Mouse (Mus musculus) forebrain, embryonic 14.5 days (tissue): ENCODE measurements around the gene Sox5. TPM values are rescaled to one million over a fixed set of nuclear protein-coding genes. Genes with fewer than 3 reads are reported as not detected.

ENCODE experiments used
- ATAC-seq: fragments of 200-750 bp; cut with Nextera tagmentation; 2 replicates; pipeline ENCODE4 v1.8.0; 2017; ENCODE audit warnings: mild to moderate bottlenecking, moderate library complexity
- DNase-seq: peaks from one replicate; pipeline ENCODE4 v3.0.0-alpha.2; 2015; ENCODE audit warnings: low spot score
- H3K27ac ChIP-seq: fragments of 300-500 bp; sonication (generic); 2 replicates; pipeline ENCODE4 v1.5.1; 2014; ENCODE audit warnings: low read depth, mild to moderate bottlenecking, control low read depth, low read length, moderate library complexity
- H3K27me3 ChIP-seq: fragments of 300-500 bp; sonication (generic); replicated peaks from 2 replicates; pipeline ENCODE4 v1.6.1; 2014; ENCODE audit warnings: low read length, control low read depth, mixed read lengths; ENCODE audit not compliant: control insufficient read depth, insufficient read depth
- H3K36me3 ChIP-seq: fragments of 300-500 bp; sonication (generic); 2 replicates; pipeline ENCODE4 v1.6.1; 2014; ENCODE audit warnings: low read length, control low read depth; ENCODE audit not compliant: control insufficient read depth, insufficient read depth
- H3K4me1 ChIP-seq: fragments of 300-500 bp; sonication (generic); 2 replicates; pipeline ENCODE4 v1.6.1; 2014; ENCODE audit warnings: antibody characterized with exemption, low read length, control low read depth; ENCODE audit not compliant: control insufficient read depth, insufficient read depth
- H3K4me2 ChIP-seq: fragments of 300-500 bp; sonication (generic); 2 replicates; pipeline ENCODE4 v1.6.1; 2014; ENCODE audit warnings: mild to moderate bottlenecking, control low read depth, low read length
- H3K4me3 ChIP-seq: fragments of 300-500 bp; sonication (generic); 2 replicates; pipeline ENCODE4 v1.5.1; 2014; ENCODE audit warnings: low read depth, low read length, control low read depth
- H3K9ac ChIP-seq: fragments of 300-500 bp; sonication (generic); 2 replicates; pipeline ENCODE4 v1.6.1; 2014; ENCODE audit warnings: mild to moderate bottlenecking, low read length, control low read depth, moderate library complexity
- H3K9me3 ChIP-seq: fragments of 300-500 bp; sonication (generic); replicated peaks from 2 replicates; pipeline ENCODE4 v1.6.1; 2016; ENCODE audit warnings: low read length, control low read depth, mixed read lengths; ENCODE audit not compliant: control insufficient read depth
- WGBS: fragments of 180-500 bp; shearing (Covaris S2); extraction: QIAGEN DNeasy Blood & Tissue Kit; methylation state at CpG from one replicate; pipeline ENCODE4 v1.1.7; 2014; 5-methylcytosine and 5-hydroxymethylcytosine counted together
- polyA plus RNA-seq: library from polyadenylated mRNA; unstranded; fragments of >200 nt; fragmentation: Nextera tagmentation; extraction: Ambion mirVana; gene quantifications from 2 replicates; pipeline ENCODE4 v1.2.1, GENCODE M21; 2014

Gene Sox5
- polyA plus RNA-seq, 1 experiment from 2014 or later = 115 TPM

DNA sequence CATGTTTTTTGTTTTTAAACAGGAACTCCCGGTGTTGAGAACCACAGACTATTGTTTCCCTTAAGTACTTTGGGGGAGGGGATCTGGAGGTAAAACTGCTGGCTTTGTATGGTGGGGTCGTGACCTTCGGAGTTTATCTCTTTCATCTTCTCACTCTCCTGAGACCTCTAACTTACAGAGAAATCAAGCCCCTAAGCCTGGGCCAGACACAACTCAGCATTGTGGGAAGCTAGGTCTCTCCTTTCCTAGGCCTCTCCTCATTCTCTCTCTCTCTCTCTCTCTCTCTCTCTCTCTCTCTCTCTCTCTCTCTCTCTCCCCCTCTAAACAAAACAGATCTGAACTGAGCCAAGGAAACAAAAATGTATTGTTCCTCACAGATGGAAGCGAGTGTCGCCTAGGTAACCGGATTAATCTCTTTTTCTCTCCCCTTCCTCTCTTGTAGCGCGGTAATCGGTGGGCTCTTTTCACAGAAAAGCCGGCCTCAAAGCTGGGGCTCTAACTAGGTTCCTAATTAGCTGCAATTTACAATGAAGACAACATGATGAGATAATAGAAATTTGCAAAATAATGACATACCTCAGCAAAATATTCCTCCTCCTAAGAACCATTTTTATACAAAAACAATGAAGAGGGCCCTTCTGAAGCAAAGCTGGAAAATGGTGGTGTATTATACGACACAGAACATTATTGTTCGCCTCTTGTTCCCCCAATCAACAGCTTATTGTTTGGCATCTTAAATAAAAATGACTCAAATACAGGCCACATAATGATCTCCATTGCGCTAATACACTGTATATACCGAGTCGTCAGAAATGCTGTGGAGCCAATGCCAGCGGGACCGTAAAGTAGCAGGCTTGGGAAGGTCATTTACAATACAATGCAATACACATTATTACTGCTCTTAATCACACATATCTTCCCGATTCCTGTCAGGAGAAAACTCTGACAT is 530.3 kb downstream of the Sox5 start:
- Histone ChIP-seq H3K4me3 (no peak overlapping the region), H3K36me3 (no peaks in the 10 kb centered on the region), H3K27me3 (no peaks in the 10 kb centered on the region), H3K9me3 (no peaks in the 10 kb centered on the region), H3K4me1 (peaks cover 25% of the 10 kb centered on the region), H3K4me2 (0 out of 2 replicates have a peak overlapping the region, but pooled peaks have one; percentile 15), H3K9ac (no peak overlapping the region), H3K27ac (peak overlapping the region; percentile 74)
- ATAC-seq (peak; percentile 90), DNase-seq (peak; percentile 95)
- WGBS = 1% methylated on average over 18 of the region's 18 CpGs

DNA sequence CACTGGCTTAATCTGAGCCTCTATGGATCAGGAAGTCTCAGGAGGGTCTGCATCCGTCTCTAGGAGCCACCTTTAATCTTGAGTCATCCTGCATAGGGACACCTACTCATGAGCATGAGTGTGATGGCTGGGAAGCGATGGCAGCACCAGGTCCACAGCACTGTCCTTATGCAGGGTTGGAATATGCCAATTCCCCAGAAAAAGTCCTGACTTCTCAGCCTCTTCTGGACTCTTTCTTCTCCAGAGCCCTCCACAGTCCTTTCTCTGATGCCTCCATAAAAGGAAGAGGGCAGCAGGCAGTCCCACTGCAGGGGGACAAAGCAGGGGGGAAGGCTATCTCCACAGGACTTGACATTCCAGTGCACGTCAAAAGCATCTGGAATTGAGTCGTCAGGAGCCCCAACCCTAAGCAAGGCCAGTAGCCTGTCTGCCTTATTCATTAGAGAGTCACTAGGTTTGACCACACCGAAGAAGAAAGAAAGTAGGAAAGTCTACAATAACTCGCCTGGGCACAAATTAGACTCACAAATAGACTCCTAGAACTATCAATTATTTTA is 531.1 kb downstream of the Sox5 start:
- no peak for DNase-seq
- 22% methylated on average over 6 of the region's 6 CpGs for WGBS
- Histone ChIP-seq H3K4me1 (peaks cover 22% of the 10 kb centered on the region), H3K27ac (peak overlapping the region; percentile 40; the same call in 1 of the 2 replicates), H3K36me3 (no peaks in the 10 kb centered on the region), H3K4me2 (no peak overlapping the region), H3K9me3 (no peaks in the 10 kb centered on the region), H3K4me3 (no peak overlapping the region), H3K9ac (no peak overlapping the region), H3K27me3 (no peaks in the 10 kb centered on the region)
- ATAC-seq = no peak

DNA sequence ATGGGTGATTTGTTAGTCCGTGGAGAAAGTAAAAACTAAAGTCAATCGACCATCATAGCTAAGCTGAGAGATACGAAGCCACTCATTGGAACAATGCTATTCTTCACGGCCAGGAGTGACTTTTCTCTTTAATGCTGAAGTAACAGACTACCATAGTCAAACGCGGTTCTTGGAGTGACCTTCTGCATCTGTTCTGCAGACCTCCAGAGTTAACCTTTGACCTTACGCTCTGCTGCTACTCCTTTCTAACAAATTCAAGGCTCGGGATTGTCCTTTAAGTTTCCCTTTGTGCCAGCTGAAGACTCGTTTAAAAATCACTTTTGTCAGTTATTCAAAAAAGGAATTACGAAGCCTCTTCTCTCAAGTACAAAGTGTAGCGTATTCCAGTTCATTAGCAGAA is 545.2 kb downstream of the Sox5 start:
- H3K36me3 ChIP-seq = no peaks in the 10 kb centered on the region
- H3K27me3 ChIP-seq = no peaks in the 10 kb centered on the region
- DNase-seq (no peak), ATAC-seq (no peak)
- no peak overlapping the region for H3K4me2 ChIP-seq
- H3K4me1 ChIP-seq = no peaks in the 10 kb centered on the region
- 69% methylated on average over 11 of the region's 11 CpGs for WGBS
- H3K9ac ChIP-seq = no peak overlapping the region
- no peak overlapping the region for H3K27ac ChIP-seq
- H3K4me3 ChIP-seq = no peak overlapping the region
- H3K9me3 ChIP-seq = no peaks in the 10 kb centered on the region

DNA sequence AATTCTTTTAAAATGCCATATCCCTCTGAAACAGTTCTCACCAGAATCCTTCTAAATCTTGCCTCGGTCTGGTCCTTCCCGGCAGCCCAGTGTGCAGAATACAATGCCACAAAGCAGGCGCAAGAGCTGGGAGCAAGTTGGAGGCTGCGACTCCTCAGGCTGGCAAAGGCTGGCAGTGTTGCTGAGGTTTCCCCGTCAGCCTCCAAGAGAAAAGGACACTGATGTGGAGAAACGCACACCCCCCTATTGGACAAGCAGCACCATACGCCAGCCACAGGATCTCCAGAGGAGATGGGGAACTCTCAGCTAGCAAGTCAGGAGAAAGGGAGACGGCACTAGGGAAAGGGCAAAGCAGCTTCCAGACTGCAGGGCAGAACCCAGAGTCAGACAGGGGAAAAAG is 577.8 kb downstream of the Sox5 start:
- Histone ChIP-seq H3K27ac (peak overlapping the region; percentile 75), H3K9me3 (no peaks in the 10 kb centered on the region), H3K4me1 (peaks cover 43% of the 10 kb centered on the region), H3K4me2 (peak overlapping the region; percentile 53), H3K36me3 (no peaks in the 10 kb centered on the region), H3K4me3 (peak overlapping the region; percentile 44), H3K27me3 (no peaks in the 10 kb centered on the region), H3K9ac (peak overlapping the region; percentile 55)
- ATAC-seq (peak; percentile 74), DNase-seq (peak; percentile 78)
- WGBS = 3% methylated on average over 8 of the region's 8 CpGs

DNA sequence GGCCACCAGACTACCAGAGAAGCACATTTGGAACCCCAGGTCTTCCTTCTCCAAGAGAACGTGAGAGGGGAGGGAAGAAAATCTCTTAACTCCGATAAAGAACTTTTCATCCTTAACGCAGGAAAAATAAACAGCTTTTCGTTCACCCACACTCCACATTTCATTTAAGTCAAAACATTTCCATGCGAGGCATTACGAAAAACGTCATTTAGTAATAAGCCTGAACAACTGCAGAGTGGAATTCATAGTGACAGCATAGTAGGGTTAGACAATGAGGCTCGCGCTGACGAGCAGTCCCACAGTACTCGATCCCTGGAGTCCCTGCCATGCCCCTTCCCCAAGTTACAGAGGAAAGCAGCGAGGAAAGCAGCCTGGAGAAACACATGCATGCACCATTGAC is 578.8 kb downstream of the Sox5 start:
- no peak for DNase-seq
- 9% methylated on average over 12 of the region's 12 CpGs for WGBS
- Histone ChIP-seq H3K4me1 (peaks cover 43% of the 10 kb centered on the region), H3K4me2 (peak overlapping the region; percentile 53), H3K27ac (peak overlapping the region; percentile 75; the same call in 1 of the 2 replicates), H3K9ac (peak overlapping the region; percentile 55), H3K9me3 (no peaks in the 10 kb centered on the region), H3K36me3 (no peaks in the 10 kb centered on the region), H3K4me3 (peak overlapping the region; percentile 44), H3K27me3 (no peaks in the 10 kb centered on the region)
- no peak for ATAC-seq

DNA sequence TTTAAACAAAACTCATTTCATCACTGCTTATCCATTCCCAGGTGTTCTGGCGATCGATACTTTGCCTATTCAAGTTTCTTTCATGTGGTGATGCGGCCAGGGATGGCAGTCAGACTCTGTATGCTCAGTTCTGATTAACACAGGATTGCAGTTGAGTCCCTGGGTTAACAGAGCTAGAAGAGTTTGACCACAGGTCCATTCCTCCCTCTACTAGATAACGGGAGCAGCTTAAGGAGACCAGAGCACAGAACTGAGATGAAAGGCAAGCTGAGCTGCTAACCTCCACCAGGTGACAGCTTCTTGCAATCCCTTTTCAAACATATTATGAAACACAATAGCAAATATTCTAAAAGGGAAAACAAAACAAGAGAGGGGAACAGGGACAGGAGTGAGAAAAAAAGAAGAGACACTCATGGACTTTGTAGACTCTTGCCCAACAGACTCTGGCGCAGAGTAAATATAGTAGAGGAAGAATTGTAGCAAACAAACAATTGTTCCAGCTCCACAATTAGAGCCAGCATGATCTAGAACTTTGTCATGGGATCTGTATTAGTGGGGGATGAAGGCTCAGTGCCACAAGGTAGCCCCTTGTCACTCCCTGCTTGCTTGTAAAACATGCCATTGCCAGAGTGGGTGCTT is 580.3 kb downstream of the Sox5 start:
- H3K27me3 ChIP-seq = no peaks in the 10 kb centered on the region
- H3K36me3 ChIP-seq = no peaks in the 10 kb centered on the region
- peak overlapping the region; percentile 43; the same call in 1 of the 2 replicates for H3K9ac ChIP-seq
- no peaks in the 10 kb centered on the region for H3K9me3 ChIP-seq
- peaks cover 55% of the 10 kb centered on the region for H3K4me1 ChIP-seq
- DNase-seq (no peak), ATAC-seq (no peak)
- peak overlapping the region; percentile 17; the same call in 1 of the 2 replicates for H3K4me3 ChIP-seq
- H3K4me2 ChIP-seq = peak overlapping the region; percentile 53
- 0 out of 2 replicates have a peak overlapping the region, but pooled peaks have one; percentile 5 for H3K27ac ChIP-seq
- 77% methylated on average over 5 of the region's 5 CpGs for WGBS

DNA sequence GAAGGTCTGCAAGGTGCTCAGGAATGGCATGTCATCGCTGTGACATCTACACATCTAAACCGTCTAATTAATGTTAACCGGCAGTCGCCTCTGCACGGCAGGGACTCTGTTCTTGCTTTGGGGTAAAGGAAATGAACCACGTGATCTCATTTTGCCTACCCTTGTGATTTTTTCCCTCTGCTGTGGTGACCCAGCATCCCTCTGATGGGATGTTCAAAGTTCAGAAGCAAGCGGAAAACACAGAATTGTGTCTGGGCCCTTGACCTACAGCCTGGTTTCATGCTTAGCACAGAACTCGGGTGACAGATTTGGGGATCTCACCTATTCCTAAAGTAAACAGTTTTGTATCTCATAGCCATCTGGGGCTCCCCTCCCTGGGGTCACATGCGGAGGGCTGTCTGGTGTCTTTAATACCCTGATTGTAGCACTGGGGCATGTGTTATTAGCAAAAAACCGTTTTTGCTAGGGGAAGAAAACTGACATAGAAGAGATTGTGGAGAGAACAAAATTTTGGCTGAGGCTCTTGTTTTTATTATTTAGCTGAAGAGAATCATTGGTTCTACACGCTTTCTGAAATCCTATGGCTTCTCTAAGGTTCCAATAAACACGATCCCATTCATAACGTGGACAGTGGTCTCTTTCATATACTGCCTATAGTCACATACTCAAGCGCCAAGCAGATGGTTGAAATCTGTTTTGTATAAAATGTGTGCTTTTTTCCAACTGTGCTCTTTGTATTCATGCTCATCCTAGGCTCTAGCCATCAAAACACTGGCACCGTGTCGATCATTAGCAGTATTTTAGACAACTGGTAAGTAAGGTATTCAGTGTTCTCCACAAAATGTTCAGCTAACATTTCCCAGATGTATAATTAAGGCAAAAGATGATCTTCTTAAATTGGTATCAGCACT is 584.3 kb downstream of the Sox5 start:
- H3K9me3 ChIP-seq = no peaks in the 10 kb centered on the region
- ATAC-seq (peak; percentile 79), DNase-seq (peak; percentile 72)
- H3K4me3 ChIP-seq = peak overlapping the region; percentile 1; the same call in 1 of the 2 replicates
- no peaks in the 10 kb centered on the region for H3K36me3 ChIP-seq
- H3K27ac ChIP-seq = peak overlapping the region; percentile 55
- H3K4me1 ChIP-seq = peaks cover 24% of the 10 kb centered on the region
- no peaks in the 10 kb centered on the region for H3K27me3 ChIP-seq
- 40% methylated on average over 16 of the region's 16 CpGs for WGBS
- no peak overlapping the region for H3K9ac ChIP-seq
- peak overlapping the region; percentile 29 for H3K4me2 ChIP-seq

DNA sequence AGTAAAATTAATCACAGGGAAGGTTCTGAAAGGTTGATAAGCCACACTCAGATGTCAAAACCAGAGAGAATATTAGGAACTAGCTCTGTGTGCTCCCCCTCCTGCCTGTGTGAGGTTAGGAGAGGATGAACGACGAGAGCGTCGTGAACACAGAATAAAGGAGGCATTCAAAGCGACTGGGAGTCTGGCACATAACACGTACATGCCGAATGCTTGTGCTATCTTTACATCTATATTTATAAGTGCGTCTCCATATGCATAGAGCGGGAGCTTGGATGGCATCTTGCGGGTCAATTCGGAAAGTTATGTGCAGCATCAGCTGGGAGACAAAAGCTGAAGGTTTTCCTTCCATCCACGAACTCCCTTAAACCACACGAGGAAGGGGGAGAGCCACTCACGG is 585.8 kb downstream of the Sox5 start:
- no peak overlapping the region for H3K4me3 ChIP-seq
- WGBS = 72% methylated on average over 14 of the region's 14 CpGs
- no peak overlapping the region for H3K27ac ChIP-seq
- H3K9ac ChIP-seq = no peak overlapping the region
- 0 out of 2 replicates have a peak, but pooled peaks cover 3% of the 10 kb centered on the region for H3K9me3 ChIP-seq
- no peak for ATAC-seq
- H3K27me3 ChIP-seq = no peaks in the 10 kb centered on the region
- no peak for DNase-seq
- H3K36me3 ChIP-seq = peaks cover 4% of the 10 kb centered on the region; the same call in 1 of the 2 replicates
- peaks cover 14% of the 10 kb centered on the region for H3K4me1 ChIP-seq
- peak overlapping the region; percentile 6; the same call in 1 of the 2 replicates for H3K4me2 ChIP-seq
